Mouse (Mus musculus) layer of hippocampus, adult 2 months (tissue): ENCODE results near the gene Naxe. TPM values are rescaled to one million over a fixed set of nuclear protein-coding genes. Genes with fewer than 3 reads are reported as not detected.

Experiments
- DNase-seq, 2 experiments: peaks; one replicate each; pipeline ENCODE4 v3.0.0; 2022; ENCODE audit warnings: low spot score in 2 of 2
- H3K27ac ChIP-seq: fragments of 200-600 bp; 2 replicates; pipeline ENCODE4 v1.8.1; 2022
- H3K4me3 ChIP-seq: fragments of 200-600 bp; 2 replicates; pipeline ENCODE4 v1.8.1; 2022; ENCODE audit warnings: mild to moderate bottlenecking
- CTCF ChIP-seq: fragments of 200-600 bp; conservative IDR thresholded peaks from 2 replicates; pipeline ENCODE4 v1.8.1; 2022; ENCODE audit warnings: antibody characterized with exemption, mild to moderate bottlenecking, moderate library complexity
- total RNA-seq, 2 experiments: library from RNA; stranded (reverse); gene quantifications; 2 replicates each; pipeline ENCODE4 v1.2.3; 2021

Naxe gene
- total RNA-seq, 2 experiments from 2014 or later = 79.2 to 81.8 TPM

DNA sequence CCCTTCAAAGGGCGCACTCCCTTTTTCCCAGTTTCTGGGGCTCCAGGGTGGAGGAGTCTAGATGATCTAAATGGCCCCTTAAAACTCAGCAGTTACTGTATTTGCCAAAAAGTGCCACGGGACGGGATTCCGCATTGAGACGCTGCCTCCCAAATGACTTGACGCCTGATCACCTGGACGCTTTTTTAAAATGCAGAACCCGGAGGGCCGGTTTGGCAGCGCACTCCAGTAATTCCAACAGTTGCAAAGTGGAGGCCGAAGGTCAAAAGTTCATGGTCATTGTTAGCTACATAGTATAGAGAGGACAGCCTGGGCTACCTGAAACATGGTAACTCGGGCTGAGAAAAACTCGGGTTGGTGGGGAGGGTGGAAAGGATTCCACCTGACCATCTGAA, 23.9 kb upstream of the Naxe start:
- DNase-seq = no peak
- Histone ChIP-seq H3K27ac (no peak overlapping the region), H3K4me3 (peak overlapping the region; percentile 43)
- no peak for TF ChIP-seq CTCF

DNA sequence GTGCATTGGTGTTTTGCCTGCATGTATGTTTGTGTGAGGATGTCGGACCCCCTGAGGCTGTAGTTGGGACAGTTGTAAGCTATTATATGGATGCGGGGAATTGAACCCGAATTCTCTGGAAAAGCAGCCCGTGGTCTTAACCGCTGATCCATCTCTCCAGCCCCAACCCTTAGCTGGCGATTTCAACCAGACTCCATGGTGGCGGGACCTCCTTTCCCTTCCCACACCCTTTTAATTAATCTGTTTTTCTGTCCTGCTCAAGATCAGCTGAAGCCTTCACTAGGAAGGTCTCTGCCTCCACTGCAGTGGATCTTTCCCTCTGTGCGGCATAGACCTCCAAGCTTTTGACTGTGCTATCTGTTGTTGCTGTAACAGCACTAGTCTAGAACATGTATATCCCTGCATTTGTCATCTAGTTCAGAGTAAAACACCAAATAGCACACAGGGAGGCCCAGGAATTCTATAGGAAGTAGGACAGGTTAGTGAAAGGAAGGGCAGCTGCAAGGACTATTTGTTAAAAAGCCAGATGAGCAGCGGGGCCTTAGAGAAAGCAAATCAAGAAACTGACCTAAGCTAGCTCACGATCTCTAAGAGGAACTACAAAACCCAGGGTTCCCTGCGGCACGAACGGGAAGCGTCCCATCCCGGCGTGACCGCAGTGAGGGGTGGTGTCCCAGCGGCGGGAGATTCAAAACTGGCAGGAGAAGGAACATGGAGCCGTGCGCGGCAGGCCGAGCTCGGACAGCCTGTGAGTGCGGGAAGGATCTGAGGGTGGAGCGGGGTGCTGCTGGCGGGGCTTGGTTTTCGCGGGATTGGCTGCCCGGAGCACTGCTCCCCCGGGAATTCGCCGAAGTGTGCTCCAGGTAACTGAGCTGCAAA, 23.3 kb upstream of the Naxe start, which contains the start of gene Iqgap3:
Iqgap3 (plus strand) TSS at position 627 of the 879 bp plus-strand sequence.
- peak within 1 kb of the TSS; percentile 76 for H3K27ac ChIP-seq
- DNase-seq = peak; percentile 89 to 92
- peak within 1 kb of the TSS; percentile 43 for H3K4me3 ChIP-seq
- TF ChIP-seq CTCF = peak; percentile 57

DNA sequence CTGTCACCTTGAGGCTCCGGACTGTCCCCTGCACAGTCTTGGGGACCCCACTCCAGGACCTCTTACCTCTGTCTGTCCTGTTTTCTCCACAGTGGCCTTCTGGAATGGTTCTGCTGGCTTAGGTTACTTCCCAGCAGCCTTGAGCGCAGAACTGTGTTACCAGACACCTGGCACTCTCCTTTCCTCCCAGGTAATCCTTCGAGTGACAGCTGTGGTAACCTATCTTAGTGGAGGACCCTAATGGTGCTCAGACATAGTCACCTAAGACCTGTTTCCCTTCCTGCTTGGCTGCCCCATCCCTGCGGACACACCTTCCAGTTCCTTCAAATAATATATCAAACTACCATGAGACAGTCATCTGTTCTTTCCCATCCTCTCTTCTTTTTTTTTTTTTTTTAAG, 19.9 kb upstream of the Naxe start, which contains the start of gene Ttc24:
Ttc24 (minus strand) TSS at position 101 of the 400 bp plus-strand sequence.
- Histone ChIP-seq H3K27ac (no peak within 1 kb of the TSS), H3K4me3 (no peak within 1 kb of the TSS)
- no peak for TF ChIP-seq CTCF
- no peak for DNase-seq

DNA sequence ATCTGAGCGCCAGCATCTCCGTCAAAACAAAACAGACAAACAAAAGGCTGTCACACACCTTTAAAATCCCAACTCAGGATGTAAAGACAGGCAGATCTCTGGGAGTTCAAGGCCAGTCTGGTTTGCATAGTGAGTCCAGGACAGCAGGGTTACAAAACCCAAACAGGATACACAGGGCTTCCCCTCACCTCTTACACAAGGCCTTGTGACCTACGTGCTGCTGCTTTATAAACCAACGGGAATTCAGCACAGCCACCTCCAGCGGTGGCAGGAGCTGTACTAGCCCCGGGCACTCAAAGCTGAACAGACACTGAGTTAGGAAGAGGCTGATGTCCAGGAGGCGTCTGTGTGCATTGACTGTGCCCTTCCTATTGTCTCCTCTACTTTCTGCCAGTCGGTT, 19.1 kb upstream of the Naxe start:
- no peak for TF ChIP-seq CTCF

DNA sequence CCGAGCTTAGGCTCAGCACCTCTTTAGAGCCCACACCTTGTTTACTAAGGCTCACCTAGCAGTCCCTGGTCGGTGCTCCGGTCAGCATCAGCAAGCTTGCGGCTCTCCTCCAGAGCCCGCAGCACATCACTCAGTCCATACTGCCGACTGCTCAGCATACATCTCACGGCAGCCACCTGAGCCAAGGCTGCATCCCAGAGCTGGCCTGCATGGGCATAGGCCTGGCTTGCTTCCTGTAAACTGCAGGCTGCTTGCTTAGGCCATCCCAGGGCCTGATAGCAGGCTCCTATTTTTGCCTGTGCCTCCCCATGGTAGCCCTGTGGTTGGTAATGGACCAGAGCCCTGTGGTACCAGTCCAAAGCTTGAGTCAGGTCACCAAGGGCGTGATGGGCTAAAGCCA, 16.5 kb upstream of the Naxe start:
- TF ChIP-seq CTCF = no peak
- DNase-seq = no peak
- Histone ChIP-seq H3K4me3 (no peak overlapping the region), H3K27ac (no peak overlapping the region)

More for the DNA sequence above, 19.1 kb upstream of the Naxe start:
- Histone ChIP-seq H3K4me3 (no peak overlapping the region), H3K27ac (no peak overlapping the region)
- DNase-seq = no peak

DNA sequence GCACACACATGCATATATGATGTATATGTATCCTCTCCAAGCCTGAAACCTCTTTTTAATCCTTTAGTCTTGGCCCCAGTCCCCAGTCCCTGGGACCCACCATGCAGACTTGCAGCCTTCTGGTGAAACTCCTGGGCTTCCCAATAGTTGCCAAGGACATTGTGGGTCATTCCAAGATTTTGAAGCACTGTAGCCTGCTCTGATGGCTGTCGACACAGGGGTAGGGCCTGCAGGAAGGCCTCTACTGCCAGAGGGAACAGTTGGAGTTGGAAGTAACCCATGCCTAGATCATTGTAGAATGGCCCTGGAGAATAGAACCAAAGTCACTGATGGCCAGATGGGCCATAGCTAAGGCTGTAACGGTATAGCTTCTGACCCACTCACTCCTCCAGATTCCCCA, 16.1 kb upstream of the Naxe start:
- Histone ChIP-seq H3K27ac (no peak overlapping the region), H3K4me3 (no peak overlapping the region)
- TF ChIP-seq CTCF = no peak
- DNase-seq = no peak

DNA sequence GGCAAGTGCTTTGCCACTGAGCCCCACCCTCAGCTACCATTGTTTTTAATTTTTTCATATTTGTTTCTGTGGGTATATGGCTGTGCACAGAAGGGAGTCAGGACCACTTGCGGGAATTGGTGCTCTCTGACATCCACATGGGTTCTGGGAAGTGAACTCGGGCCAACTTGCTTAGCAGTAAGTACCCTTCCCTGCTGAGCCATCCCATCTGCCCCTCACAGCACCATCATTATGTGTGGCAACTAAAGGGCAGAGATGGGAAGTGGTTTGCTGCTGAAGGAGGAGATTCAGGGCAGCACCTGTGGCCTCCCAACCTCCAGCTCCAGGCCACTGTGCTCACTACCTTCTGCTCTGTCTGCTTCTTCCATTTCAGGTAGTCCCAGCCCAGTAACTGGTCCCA, 15.3 kb upstream of the Naxe start:
- TF ChIP-seq CTCF = no peak

DNA sequence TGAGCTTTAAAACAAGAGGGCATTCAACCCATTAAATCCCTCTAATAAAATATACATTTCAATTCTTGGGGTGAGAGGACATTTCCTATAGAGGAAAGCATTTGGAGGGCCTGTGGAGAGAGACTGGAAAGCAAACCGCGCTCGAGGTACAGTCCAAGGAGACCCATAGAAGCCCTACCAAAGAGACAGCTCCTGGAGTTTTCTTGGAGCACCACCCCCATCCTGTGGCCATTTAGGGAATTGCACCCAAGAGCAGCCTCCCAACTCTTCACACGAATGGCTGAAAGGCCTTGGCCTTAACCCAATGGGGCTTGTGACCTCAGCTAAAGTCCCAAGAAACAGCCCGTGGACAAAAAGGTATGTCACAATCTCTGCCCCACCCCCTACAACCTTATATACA, 13.5 kb upstream of the Naxe start:
- peak; percentile 95 for TF ChIP-seq CTCF
- DNase-seq = peak; percentile 79 to 95
- Histone ChIP-seq H3K27ac (no peak overlapping the region), H3K4me3 (no peak overlapping the region)

More for the DNA sequence above, 15.3 kb upstream of the Naxe start:
- H3K27ac ChIP-seq = no peak overlapping the region
- DNase-seq = no peak
- no peak overlapping the region for H3K4me3 ChIP-seq

DNA sequence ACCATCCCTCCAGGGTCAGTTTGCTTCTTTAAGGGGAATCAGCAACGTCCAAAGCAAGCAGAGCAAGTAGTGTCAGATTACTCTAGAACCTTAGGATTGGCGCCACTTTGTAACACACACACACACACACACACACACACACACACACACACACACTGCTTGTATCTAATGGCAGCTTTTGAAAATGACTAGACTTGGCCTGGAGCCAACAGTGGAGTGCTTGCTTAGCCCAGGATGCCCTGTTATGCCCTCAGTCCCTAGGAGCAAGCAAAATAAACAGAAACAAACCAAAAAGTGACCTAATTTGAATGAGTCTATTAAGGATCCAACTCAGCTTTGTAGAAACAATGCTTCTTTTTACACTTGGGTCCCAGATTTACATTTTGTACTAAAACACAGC, 10.1 kb upstream of the Naxe start:
- TF ChIP-seq CTCF = no peak
- Histone ChIP-seq H3K4me3 (no peak overlapping the region), H3K27ac (no peak overlapping the region)
- no peak for DNase-seq

DNA sequence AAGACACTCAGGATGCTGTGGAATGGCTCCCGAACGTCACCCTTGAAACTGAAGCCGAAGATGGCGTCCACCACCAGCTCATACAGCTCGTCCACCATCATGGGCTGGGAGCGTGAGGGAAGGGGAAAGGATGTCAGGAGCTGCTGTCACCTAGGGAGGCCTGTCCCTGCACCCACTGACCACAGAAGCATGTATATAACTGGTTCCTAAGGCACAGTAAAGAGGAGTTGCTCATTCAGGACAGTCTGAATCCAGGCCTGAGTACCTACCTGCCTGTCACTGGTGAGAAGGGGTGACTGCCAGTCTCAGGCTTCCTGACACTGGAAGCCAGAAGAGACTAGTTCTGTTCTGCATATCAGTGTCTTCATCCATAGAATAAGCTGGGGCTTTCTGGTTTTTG, 1.3 kb downstream of the Naxe start:
- no peak overlapping the region; the same call in 1 of the 2 replicates for H3K4me3 ChIP-seq
- H3K27ac ChIP-seq = no peak overlapping the region
- TF ChIP-seq CTCF = no peak
- no peak for DNase-seq

DNA sequence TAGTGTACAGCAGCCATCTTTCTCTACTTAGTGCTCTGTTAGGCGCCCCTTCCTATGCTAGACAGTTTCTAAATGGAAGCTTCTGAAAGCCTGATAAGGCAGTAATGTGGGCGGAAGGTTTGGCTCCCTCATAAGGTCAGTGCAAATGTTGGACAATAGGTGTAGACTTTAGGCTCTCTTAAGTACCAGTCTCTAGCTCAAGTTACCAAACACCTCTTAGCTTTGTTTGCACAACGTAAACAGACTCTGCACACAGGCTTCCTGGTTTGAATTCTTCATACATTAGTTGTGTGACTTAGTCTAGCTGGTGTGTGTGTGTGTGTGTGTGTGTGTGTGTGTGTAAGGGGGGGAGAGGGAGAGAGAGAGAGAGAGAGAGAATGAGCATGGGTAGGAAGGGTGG, 8.8 kb downstream of the Naxe start:
- Histone ChIP-seq H3K27ac (no peak overlapping the region), H3K4me3 (no peak overlapping the region)
- no peak for DNase-seq
- no peak for TF ChIP-seq CTCF

DNA sequence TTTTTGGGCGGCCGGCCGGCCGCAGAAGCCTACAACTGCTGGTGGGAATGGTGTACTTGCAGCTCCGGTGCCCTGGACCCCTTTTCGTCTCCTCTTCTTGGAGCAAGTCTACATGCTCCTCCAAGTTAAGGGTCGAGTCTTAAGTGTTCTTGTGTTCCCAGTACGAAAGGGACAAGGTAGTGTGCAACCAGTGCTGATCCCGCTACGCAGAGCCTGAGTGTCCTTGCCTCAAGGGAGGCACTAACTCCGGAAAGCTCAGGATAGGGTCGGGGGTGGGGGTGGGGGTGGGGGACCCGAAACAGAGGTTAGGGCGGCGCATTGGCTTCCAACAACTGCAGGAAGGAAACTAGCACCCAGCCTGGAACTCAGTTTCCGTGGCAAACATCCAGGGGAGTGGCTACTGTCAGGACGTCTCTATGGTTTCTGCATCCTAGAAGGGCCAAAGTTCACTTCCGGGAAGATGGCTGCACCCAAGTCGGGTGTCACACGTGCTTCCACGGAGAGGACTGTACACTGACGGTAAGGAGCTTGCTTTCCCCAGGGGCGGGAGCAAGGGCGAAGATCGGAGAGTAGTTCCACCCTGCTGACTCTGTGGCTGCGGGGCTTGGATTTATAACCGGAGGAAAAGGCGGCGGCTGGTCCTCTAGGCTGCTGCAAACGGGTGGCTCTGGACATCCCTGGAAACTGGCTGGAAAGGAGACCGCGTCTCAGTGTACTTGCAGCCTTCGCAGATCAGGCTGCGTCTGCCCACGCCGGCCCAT, 15.5 kb downstream of the Naxe start, which contains the start of gene Gpatch4:
Gpatch4 (plus strand) TSS at position 448 of the 761 bp plus-strand sequence.
- peak within 1 kb of the TSS; percentile 74 for H3K27ac ChIP-seq
- peak; percentile 89 to 93 for DNase-seq
- no peak for TF ChIP-seq CTCF
- H3K4me3 ChIP-seq = peak within 1 kb of the TSS; percentile 90
